Mouse (Mus musculus) CH12F3 (cell line): ENCODE data around the gene Sys1.

Source experiments
- in situ Hi-C: fragments of 300-500 bp; cut with MboI; formaldehyde crosslinking; loops from 2 replicates; pipeline ENCODE4 v1.14.3; 2020; ENCODE audit warnings: low sequenced_read_pairs

Sys1 gene

GRCm38 (mm10) chr2:164452000-164452676 is 4.6 kb upstream of the Sys1 start:
- in situ Hi-C loops: no loop called here

GRCm38 (mm10) chr2:164453047-164453757 is 3.6 kb upstream of the Sys1 start:
- in situ Hi-C loops: no loop called here

GRCm38 (mm10) chr2:164453887-164454500 is 2.8 kb upstream of the Sys1 start:
- in situ Hi-C loops: no loop called here

GRCm38 (mm10) chr2:164454846-164455245 is 1.9 kb upstream of the Sys1 start:
- in situ Hi-C loops: no loop called here

- in situ Hi-C loops: no loop called here
These were observed 1.2 kb upstream of the Sys1 start for GRCm38 (mm10) chr2:164455421-164456190.

GRCm38 (mm10) chr2:164456413-164456812 is 351 bp upstream of the Sys1 start:
- in situ Hi-C loops: no loop called here

- in situ Hi-C loops: no loop called here
These were observed 1.2 kb downstream of the Sys1 start for GRCm38 (mm10) chr2:164457942-164458341.

GRCm38 (mm10) chr2:164458535-164458934 is 1.8 kb downstream of the Sys1 start:
- in situ Hi-C loops: no loop called here

- in situ Hi-C loops: no loop called here
These were observed 4.2 kb downstream of the Sys1 start, which contains the start of gene Gm20458 for GRCm38 (mm10) chr2:164460745-164461551. Gene Gm20458 (plus strand): TSS chr2:164460967.

- in situ Hi-C loops: no loop called here
These were observed 8.4 kb downstream of the Sys1 start for GRCm38 (mm10) chr2:164465161-164465560.

- in situ Hi-C loops: no loop called here
These were observed 10.0 kb downstream of the Sys1 start for GRCm38 (mm10) chr2:164466787-164467186.

GRCm38 (mm10) chr2:164470254-164470653 is 13.5 kb downstream of the Sys1 start:
- in situ Hi-C loops: no loop called here

GRCm38 (mm10) chr2:164473624-164474023 is 16.9 kb downstream of the Sys1 start, which contains the start of gene Trp53tg5:
Gene Trp53tg5 (minus strand): TSS chr2:164473724.
- in situ Hi-C loops: no loop called here

- in situ Hi-C loops: no loop called here
These were observed 29.0 kb downstream of the Sys1 start, which contains the start of gene Dbndd2 for GRCm38 (mm10) chr2:164485681-164486257. Gene Dbndd2 (plus strand): TSS chr2:164486106.

- in situ Hi-C loops: no loop called here
These were observed 29.7 kb downstream of the Sys1 start for GRCm38 (mm10) chr2:164486258-164487114.

GRCm38 (mm10) chr2:164487115-164487527 is 30.4 kb downstream of the Sys1 start:
- in situ Hi-C loops: no loop called here

GRCm38 (mm10) chr2:164487812-164488211 is 31.0 kb downstream of the Sys1 start:
- in situ Hi-C loops: no loop called here

- in situ Hi-C loops: no loop called here
These were observed 37.4 kb downstream of the Sys1 start for GRCm38 (mm10) chr2:164494126-164494525.

GRCm38 (mm10) chr2:164496331-164496730 is 39.6 kb downstream of the Sys1 start:
- in situ Hi-C loops: no loop called here
